Mouse (Mus musculus) kidney, embryonic 16.5 days (tissue): ENCODE measurements around the gene Fdxacb1. TPM values are rescaled to one million over a fixed set of nuclear protein-coding genes. Genes with fewer than 3 reads are reported as not detected.

Source experiments
- ATAC-seq: fragments of 200-750 bp; cut with Nextera tagmentation; 2 replicates; pipeline ENCODE4 v1.8.0; 2017; ENCODE audit warnings: moderate TSS enrichment; ENCODE audit not compliant: low FRiP score, low TSS enrichment
- H3K27ac ChIP-seq: fragments of 300-500 bp; sonication (generic); 2 replicates; pipeline ENCODE4 v1.5.1; 2014; ENCODE audit warnings: low read length
- H3K27me3 ChIP-seq: fragments of 300-500 bp; sonication (generic); 2 replicates; pipeline ENCODE4 v1.6.1; 2014; ENCODE audit warnings: low read length, control low read depth, mixed read lengths; ENCODE audit not compliant: insufficient read depth
- H3K36me3 ChIP-seq: fragments of 300-500 bp; sonication (generic); 2 replicates; pipeline ENCODE4 v1.6.1; 2014; ENCODE audit warnings: low read length, control low read depth, mixed read lengths; ENCODE audit not compliant: insufficient read depth
- H3K4me1 ChIP-seq: fragments of 300-500 bp; sonication (generic); 2 replicates; pipeline ENCODE4 v1.6.1; 2014; ENCODE audit warnings: low read length, control low read depth, mixed read lengths; ENCODE audit not compliant: insufficient read depth
- H3K4me2 ChIP-seq: fragments of 300-500 bp; sonication (generic); replicated peaks from 2 replicates; pipeline ENCODE4 v1.6.1; 2014; ENCODE audit warnings: low read depth, low read length
- H3K4me3 ChIP-seq: fragments of 300-500 bp; sonication (generic); 2 replicates; pipeline ENCODE4 v1.5.1; 2014; ENCODE audit warnings: mild to moderate bottlenecking, low read length
- H3K9ac ChIP-seq: fragments of 300-500 bp; sonication (generic); replicated peaks from 2 replicates; pipeline ENCODE4 v1.6.1; 2014; ENCODE audit warnings: low read length
- H3K9me3 ChIP-seq: fragments of 300-500 bp; sonication (generic); 2 replicates; pipeline ENCODE4 v1.6.1; 2016; ENCODE audit warnings: low read length, control low read depth
- WGBS: fragments of 180-500 bp; shearing (Covaris S2); extraction: QIAGEN DNeasy Blood & Tissue Kit; methylation state at CpG from one replicate; pipeline ENCODE4 v1.1.7; 2014; 5-methylcytosine and 5-hydroxymethylcytosine counted together
- polyA plus RNA-seq: library from polyadenylated mRNA; unstranded; fragments of >200 nt; fragmentation: Nextera tagmentation; extraction: Ambion mirVana; gene quantifications from 2 replicates; pipeline ENCODE4 v1.2.1, GENCODE M21; 2015

Gene Fdxacb1
- polyA plus RNA-seq, 1 experiment from 2014 or later: 13.0 TPM

- no peak overlapping the region for H3K9ac ChIP-seq
- no peak overlapping the region for H3K27ac ChIP-seq
- peaks cover 17% of the 10 kb centered on the region for H3K36me3 ChIP-seq
- no peaks in the 10 kb centered on the region for H3K9me3 ChIP-seq
- WGBS: 98% methylated on average over 7 of the region's 7 CpGs
- H3K27me3 ChIP-seq: no peaks in the 10 kb centered on the region
- ATAC-seq: no peak
- no peak overlapping the region for H3K4me2 ChIP-seq
- no peak overlapping the region for H3K4me3 ChIP-seq
- H3K4me1 ChIP-seq: no peaks in the 10 kb centered on the region
Measured at GRCm38 (mm10) chr9:50797641-50798040, 29.6 kb downstream of the Fdxacb1 start.

GRCm38 (mm10) chr9:50798368-50798767 is 30.3 kb downstream of the Fdxacb1 start:
- WGBS: 89% methylated on average over 5 of the region's 5 CpGs
- peaks cover 20% of the 10 kb centered on the region for H3K36me3 ChIP-seq
- ATAC-seq: no peak

GRCm38 (mm10) chr9:50800985-50801384 is 32.9 kb downstream of the Fdxacb1 start:
- 54% methylated on average over 2 of the region's 2 CpGs for WGBS
- Histone ChIP-seq H3K4me2 (no peak overlapping the region), H3K36me3 (peaks cover 37% of the 10 kb centered on the region), H3K27ac (no peak overlapping the region), H3K4me3 (no peak overlapping the region), H3K9me3 (no peaks in the 10 kb centered on the region), H3K4me1 (no peaks in the 10 kb centered on the region), H3K9ac (no peak overlapping the region), H3K27me3 (no peaks in the 10 kb centered on the region)
- ATAC-seq: 0 out of 2 replicates have a peak, but pooled peaks have one; percentile 31

More at GRCm38 (mm10) chr9:50798368-50798767, 30.3 kb downstream of the Fdxacb1 start:
- H3K27me3 ChIP-seq: no peaks in the 10 kb centered on the region
- H3K4me2 ChIP-seq: no peak overlapping the region
- no peak overlapping the region for H3K27ac ChIP-seq
- no peak overlapping the region for H3K9ac ChIP-seq
- no peaks in the 10 kb centered on the region for H3K9me3 ChIP-seq
- H3K4me3 ChIP-seq: no peak overlapping the region
- H3K4me1 ChIP-seq: no peaks in the 10 kb centered on the region

- WGBS: 88% methylated on average over 7 of the region's 7 CpGs
- no peaks in the 10 kb centered on the region for H3K4me1 ChIP-seq
- no peak overlapping the region for H3K27ac ChIP-seq
- H3K36me3 ChIP-seq: peaks cover 41% of the 10 kb centered on the region
- H3K9me3 ChIP-seq: no peaks in the 10 kb centered on the region
- ATAC-seq: no peak
- no peaks in the 10 kb centered on the region for H3K27me3 ChIP-seq
- H3K9ac ChIP-seq: no peak overlapping the region
- H3K4me2 ChIP-seq: no peak overlapping the region
- no peak overlapping the region for H3K4me3 ChIP-seq
Measured at GRCm38 (mm10) chr9:50803055-50803671, 35.1 kb downstream of the Fdxacb1 start.

- H3K27me3 ChIP-seq: no peaks in the 10 kb centered on the region
- no peaks in the 10 kb centered on the region for H3K9me3 ChIP-seq
- ATAC-seq: no peak
- no peak overlapping the region for H3K4me3 ChIP-seq
- no peak overlapping the region for H3K9ac ChIP-seq
- 73% methylated on average over 6 of the region's 6 CpGs for WGBS
- H3K27ac ChIP-seq: no peak overlapping the region
- no peak overlapping the region for H3K4me2 ChIP-seq
- no peaks in the 10 kb centered on the region for H3K4me1 ChIP-seq
- H3K36me3 ChIP-seq: peaks cover 52% of the 10 kb centered on the region
Measured at GRCm38 (mm10) chr9:50808471-50808870, 40.4 kb downstream of the Fdxacb1 start.

- no peak overlapping the region for H3K9ac ChIP-seq
- H3K4me2 ChIP-seq: no peak overlapping the region
- WGBS: 65% methylated on average over 13 of the region's 13 CpGs
- 0 out of 2 replicates have a peak, but pooled peaks have one; percentile 46 for ATAC-seq
- no peaks in the 10 kb centered on the region for H3K9me3 ChIP-seq
- H3K4me3 ChIP-seq: no peak overlapping the region
- peaks cover 52% of the 10 kb centered on the region for H3K36me3 ChIP-seq
- no peaks in the 10 kb centered on the region for H3K4me1 ChIP-seq
- no peak overlapping the region for H3K27ac ChIP-seq
- H3K27me3 ChIP-seq: no peaks in the 10 kb centered on the region
Measured at GRCm38 (mm10) chr9:50809146-50809545, 41.1 kb downstream of the Fdxacb1 start.

- ATAC-seq: no peak
- no peak overlapping the region for H3K4me2 ChIP-seq
- no peak overlapping the region for H3K4me3 ChIP-seq
- peaks cover 47% of the 10 kb centered on the region for H3K36me3 ChIP-seq
- no peak overlapping the region for H3K9ac ChIP-seq
- H3K9me3 ChIP-seq: no peaks in the 10 kb centered on the region
- H3K27me3 ChIP-seq: no peaks in the 10 kb centered on the region
- H3K27ac ChIP-seq: no peak overlapping the region
- no peaks in the 10 kb centered on the region for H3K4me1 ChIP-seq
- WGBS: 91% methylated on average over 7 of the region's 7 CpGs
Measured at GRCm38 (mm10) chr9:50811187-50811586, 43.2 kb downstream of the Fdxacb1 start.

GRCm38 (mm10) chr9:50811746-50812145 is 43.7 kb downstream of the Fdxacb1 start:
- ATAC-seq: no peak
- Histone ChIP-seq H3K4me1 (no peaks in the 10 kb centered on the region), H3K36me3 (peaks cover 46% of the 10 kb centered on the region), H3K9me3 (no peaks in the 10 kb centered on the region), H3K4me3 (no peak overlapping the region), H3K4me2 (no peak overlapping the region), H3K9ac (no peak overlapping the region), H3K27ac (no peak overlapping the region), H3K27me3 (no peaks in the 10 kb centered on the region)
- WGBS: 83% methylated on average over 2 of the region's 2 CpGs

GRCm38 (mm10) chr9:50813796-50814195 is 45.8 kb downstream of the Fdxacb1 start:
- Histone ChIP-seq H3K36me3 (peaks cover 40% of the 10 kb centered on the region), H3K4me1 (no peaks in the 10 kb centered on the region), H3K9me3 (no peaks in the 10 kb centered on the region), H3K27me3 (no peaks in the 10 kb centered on the region), H3K4me2 (no peak overlapping the region), H3K27ac (no peak overlapping the region), H3K9ac (no peak overlapping the region), H3K4me3 (no peak overlapping the region)
- ATAC-seq: no peak
- 99% methylated on average over 5 of the region's 5 CpGs for WGBS

GRCm38 (mm10) chr9:50815666-50816065 is 47.6 kb downstream of the Fdxacb1 start:
- no peaks in the 10 kb centered on the region for H3K4me1 ChIP-seq
- no peak for ATAC-seq
- WGBS: 99% methylated on average over 4 of the region's 4 CpGs
- peaks cover 33% of the 10 kb centered on the region for H3K36me3 ChIP-seq
- H3K4me3 ChIP-seq: no peak overlapping the region
- H3K9me3 ChIP-seq: no peaks in the 10 kb centered on the region
- H3K27me3 ChIP-seq: no peaks in the 10 kb centered on the region
- no peak overlapping the region for H3K27ac ChIP-seq
- H3K9ac ChIP-seq: no peak overlapping the region
- H3K4me2 ChIP-seq: no peak overlapping the region
